Mouse (Mus musculus) cerebellum, adult 9-10 months (tissue): ENCODE data around the gene Sirpb1c.
"Not testable (repeated sequence)": the region's sequence is repeated elsewhere in the genome, so short reads cannot be mapped to it uniquely, and the experiment has no call there.

Experiments used
- DNase-seq: peaks from one replicate; pipeline ENCODE4 v3.0.0; 2022

The Sirpb1c gene

GRCm38 (mm10) chr3:15848280-15848679 is at the start of gene Sirpb1c:
TSS of gene Sirpb1c (minus strand) at chr3:15848528.
- not testable (repeated sequence) for DNase-seq

GRCm38 (mm10) chr3:15886380-15886779 is 38.1 kb upstream of the Sirpb1c start:
- no peak for DNase-seq

GRCm38 (mm10) chr3:15855773-15856172 is 7.4 kb upstream of the Sirpb1c start:
- not testable (repeated sequence) for DNase-seq

GRCm38 (mm10) chr3:15849922-15850321 is 1.6 kb upstream of the Sirpb1c start:
- DNase-seq = no peak

- no peak for DNase-seq
Measured at GRCm38 (mm10) chr3:15847332-15848047, 838 bp downstream of the Sirpb1c start.

DNA sequence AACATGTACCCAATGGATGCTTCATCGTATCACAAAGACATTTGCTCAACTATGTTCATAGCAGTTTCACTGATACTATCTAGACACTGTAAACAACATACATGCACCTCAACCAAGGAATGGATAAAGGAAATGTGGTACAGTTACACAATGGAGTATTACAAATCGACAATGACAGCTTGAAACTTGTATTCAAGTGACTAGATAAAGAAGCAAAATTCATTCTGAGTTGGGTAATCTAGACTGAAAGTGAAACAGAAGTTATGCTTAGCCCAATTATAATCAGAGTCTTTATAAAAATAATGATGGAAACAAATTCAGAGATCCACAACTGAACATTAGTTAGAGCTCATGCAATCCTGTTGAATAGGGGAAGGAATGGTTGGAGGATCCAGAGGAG is 74.7 kb downstream of the Sirpb1c start:
- DNase-seq = not testable (repeated sequence)
